Mouse (Mus musculus) kidney, adult 10 weeks (tissue): ENCODE data around the gene Kif26a. TPM values are rescaled to one million over a fixed set of nuclear protein-coding genes. Genes with fewer than 3 reads are reported as not detected.

Source experiments
- polyA plus RNA-seq: library from polyadenylated mRNA; stranded (reverse); fragments of 350-450 nt; fragmentation: Illumina TruSeq; extraction: RNeasy Lipid Tissue Mini Kit (QIAGEN cat#74804); gene quantifications from one replicate; pipeline ENCODE4 v1.2.3, GENCODE M21; 2014; ENCODE audit warnings: low read depth, low replicate concordance

The Kif26a gene
- 0.08 TPM for polyA plus RNA-seq

DNA sequence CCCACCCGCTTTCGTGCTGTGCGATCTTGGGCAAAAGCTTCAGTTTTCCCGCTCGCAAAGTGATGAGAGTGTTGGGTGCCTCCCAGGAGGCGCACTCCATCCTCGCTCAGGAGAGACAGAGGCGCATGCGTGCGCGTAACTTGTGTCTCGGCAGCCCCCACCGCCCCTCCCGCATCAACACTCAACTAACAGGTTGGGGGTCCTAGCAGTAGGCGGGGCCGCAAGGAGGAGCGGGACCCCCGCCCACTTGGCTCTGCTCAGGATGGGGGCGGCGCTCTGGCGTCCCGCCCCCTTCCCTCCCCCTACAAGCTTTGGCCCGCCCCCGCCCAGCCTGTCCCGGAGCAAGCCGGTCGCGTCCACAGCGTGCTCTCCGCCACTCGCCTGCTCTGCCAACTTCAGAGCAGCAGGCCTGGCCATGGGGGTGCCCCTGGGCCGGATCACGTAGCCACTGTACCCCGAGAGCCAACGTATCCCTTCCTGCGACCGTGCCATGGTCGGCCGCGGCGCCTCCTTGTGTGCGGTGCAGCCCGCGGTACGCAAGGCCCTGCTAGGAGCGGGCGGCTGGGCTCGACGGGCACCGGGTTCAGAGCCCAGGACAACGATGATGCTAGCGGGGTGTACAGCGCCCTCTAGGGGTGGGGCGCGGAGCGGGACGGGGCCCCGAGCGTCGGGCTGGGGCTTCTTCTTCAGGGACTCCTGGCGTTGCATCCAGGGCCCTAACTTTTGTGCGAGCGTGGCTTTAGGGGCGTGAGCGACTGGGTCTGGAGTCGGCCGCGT lies at the start of gene Kif26a:
Gene Kif26a (plus strand): TSS at position 334 of the 777 bp plus-strand sequence.

DNA sequence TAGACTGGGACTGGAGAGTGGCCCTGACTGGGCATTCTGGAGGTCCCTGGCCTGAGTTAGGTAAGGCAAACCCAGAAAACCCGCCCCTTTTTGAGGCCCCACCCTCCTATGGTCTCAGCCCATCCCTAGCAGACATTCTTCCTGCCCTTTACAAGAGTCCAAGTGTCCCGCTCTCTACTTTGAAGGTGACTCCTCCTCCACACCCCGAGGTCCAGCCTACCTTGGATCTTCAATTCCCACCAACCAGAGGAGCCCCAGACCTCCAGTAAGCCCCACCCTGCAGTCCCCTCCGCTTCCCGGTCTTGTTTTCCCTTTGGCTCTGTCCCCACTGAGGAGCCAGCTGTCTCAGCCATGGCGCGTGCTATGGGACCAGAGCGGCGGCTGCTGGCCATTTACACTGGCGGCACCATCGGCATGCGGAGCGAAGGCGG lies 39.5 kb upstream of the Kif26a start, which contains the start of gene Aspg:
Gene Aspg (plus strand): TSS at position 139 of the 431 bp plus-strand sequence.

Other genes with a start within 250 kb of the Kif26a start
- 3.0 TPM for gene Ppp1r13b, start 238.1 kb upstream of the Kif26a start, polyA plus RNA-seq
- 1,899 TPM for gene Atp5mpl, start 179.2 kb upstream of the Kif26a start, polyA plus RNA-seq
- not detected for gene Tdrd9, start 174.6 kb upstream of the Kif26a start, polyA plus RNA-seq
- gene Rd3l, start 164.9 kb upstream of the Kif26a start, polyA plus RNA-seq = not detected
- gene Aspg, start 39.5 kb upstream of the Kif26a start, polyA plus RNA-seq = 0.65 TPM